Mouse (Mus musculus): ENCODE data around the gene Bcl11b. TPM values are rescaled to one million over a fixed set of nuclear protein-coding genes. Genes with fewer than 3 reads are reported as not detected.

Bcl11b gene
- polyA plus RNA-seq (2014; fragmentation: Illumina TruSeq; extraction: RNeasy Lipid Tissue Mini Kit (QIAGEN cat#74804)): 0.46 TPM

DNA sequence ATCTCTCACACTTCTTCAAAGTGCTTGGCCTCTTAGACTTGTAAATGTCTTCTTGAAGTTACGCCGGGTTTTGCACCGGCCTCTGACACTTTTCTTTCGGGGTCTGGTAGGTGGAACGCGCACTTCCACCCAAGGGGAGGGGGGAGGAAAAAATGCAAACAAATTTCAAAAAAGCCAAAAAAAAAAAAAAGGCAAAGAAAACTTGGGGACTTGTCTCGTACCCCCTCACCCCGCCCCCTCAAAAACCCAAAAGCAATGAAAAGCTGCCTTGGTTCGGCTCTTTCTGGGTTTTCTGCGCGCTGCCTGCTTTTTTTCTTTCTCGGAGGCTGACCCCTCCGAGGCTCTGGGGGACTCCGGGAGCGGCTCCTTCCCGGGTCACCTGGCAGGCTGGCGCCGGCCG lies at the start of gene Bcl11b:
Gene Bcl11b (minus strand): TSS at position 120 of the 400 bp plus-strand sequence.

Other genes with a start within 250 kb of the Bcl11b start
- 123 TPM for gene Setd3, start 175.7 kb upstream of the Bcl11b start, polyA plus RNA-seq (2014; fragmentation: Illumina TruSeq; extraction: RNeasy Lipid Tissue Mini Kit (QIAGEN cat#74804))
- 40.2 TPM for gene Ccnk, start 176.0 kb upstream of the Bcl11b start, polyA plus RNA-seq (2014; fragmentation: Illumina TruSeq; extraction: RNeasy Lipid Tissue Mini Kit (QIAGEN cat#74804))